9 mouse cellular contexts compared by ENCODE assay signal in genomic region chr12:111933032-111933704, GRCm38 (mm10). TPM values are rescaled to one million over a fixed set of nuclear protein-coding genes. Genes with fewer than 3 reads are reported as not detected.
DNase-seq lines count a peak whose midpoint lies in the region; ATAC-seq and TF ChIP-seq lines count a peak whose summit lies in the region.
"Had no signal": no experiment of that assay in that cellular context is flagged by ENCODE, and none has a peak within 500 bp of the region (broad histone marks: within the 10 kb centered on the region; RNA-seq: fewer than 3 reads in every experiment).

No protein-coding gene starts in this region.

- no peaks in the 10 kb centered on the region for H3K27me3 ChIP-seq in hindbrain, postnatal 0 days (ENCODE audit: insufficient read depth, low read length)
- H3K27me3 ChIP-seq in hindbrain, embryonic 11.5 days (ENCODE audit: control insufficient read depth, insufficient read depth, low read length): no peaks in the 10 kb centered on the region
- no peaks in the 10 kb centered on the region for H3K27me3 ChIP-seq in heart, embryonic 13.5 days (replicated peaks)
- no peaks in the 10 kb centered on the region for H3K27me3 ChIP-seq in limb, embryonic 12.5 days
- H3K27me3 ChIP-seq: embryonic facial prominence, embryonic 13.5 days had no signal

- 0 out of 2 replicates have a peak, but pooled peaks have one; percentile 2 for TF ChIP-seq CTCF in hindbrain, postnatal 0 days (IDR thresholded peaks at IDR 0.05; ENCODE audit: low read depth)

- 61% methylated on average over 11 of the region's 11 CpGs for WGBS in hindbrain, postnatal 0 days
- WGBS in hindbrain, embryonic 11.5 days: 66% methylated on average over 11 of the region's 11 CpGs
- WGBS in heart, embryonic 13.5 days: 53% methylated on average over 11 of the region's 11 CpGs
- WGBS in limb, embryonic 12.5 days: 48% methylated on average over 11 of the region's 11 CpGs

- H3K9me3 ChIP-seq in hindbrain, postnatal 0 days (ENCODE audit: low read length): no peaks in the 10 kb centered on the region
- no peaks in the 10 kb centered on the region for H3K9me3 ChIP-seq in hindbrain, embryonic 11.5 days (ENCODE audit: control insufficient read depth, low read length)
- H3K9me3 ChIP-seq in heart, embryonic 13.5 days: no peaks in the 10 kb centered on the region
- H3K9me3 ChIP-seq in limb, embryonic 12.5 days: no peaks in the 10 kb centered on the region
- H3K9me3 ChIP-seq: embryonic facial prominence, embryonic 13.5 days had no signal

- no peak for ATAC-seq in hindbrain, postnatal 0 days
- no peak for ATAC-seq in hindbrain, embryonic 11.5 days (ENCODE audit: low FRiP score)
- ATAC-seq in heart, embryonic 13.5 days (ENCODE audit: extremely low read depth, insufficient number of reproducible peaks, low FRiP score, low TSS enrichment): 0 out of 2 replicates have a peak, but pooled peaks have one; percentile 39
- ATAC-seq in limb, embryonic 12.5 days (ENCODE audit: insufficient number of reproducible peaks, insufficient read depth, low FRiP score, low TSS enrichment, low read depth): no peak
- ATAC-seq in megakaryocyte progenitor cell, adult 5-6 weeks (replicated peaks; ENCODE audit: poor library complexity): peak; percentile 87

- no peaks in the 10 kb centered on the region for H3K36me3 ChIP-seq in hindbrain, postnatal 0 days (ENCODE audit: insufficient read depth, low read length)
- H3K36me3 ChIP-seq in hindbrain, embryonic 11.5 days (ENCODE audit: control insufficient read depth, insufficient read depth, low read length): no peaks in the 10 kb centered on the region
- H3K36me3 ChIP-seq in heart, embryonic 13.5 days: no peaks in the 10 kb centered on the region
- no peaks in the 10 kb centered on the region for H3K36me3 ChIP-seq in limb, embryonic 12.5 days
- H3K36me3 ChIP-seq: embryonic facial prominence, embryonic 13.5 days had no signal

- H3K4me2 ChIP-seq in hindbrain, postnatal 0 days (ENCODE audit: low read depth, low read length): no peak overlapping the region
- H3K4me2 ChIP-seq in hindbrain, embryonic 11.5 days (replicated peaks; ENCODE audit: low read depth, low read length): no peak overlapping the region
- H3K4me2 ChIP-seq in heart, embryonic 13.5 days: no peak overlapping the region
- H3K4me2 ChIP-seq in limb, embryonic 12.5 days: no peak overlapping the region
- H3K4me2 ChIP-seq: embryonic facial prominence, embryonic 13.5 days had no signal

- H3K4me1 ChIP-seq in hindbrain, postnatal 0 days (ENCODE audit: insufficient read depth, low read length): peaks cover 2% of the 10 kb centered on the region; the same call in 1 of the 2 replicates
- H3K4me1 ChIP-seq in hindbrain, embryonic 11.5 days (replicated peaks; ENCODE audit: control insufficient read depth, insufficient read depth, low read length): 0 out of 2 replicates have a peak, but pooled peaks cover 4% of the 10 kb centered on the region
- peaks cover 50% of the 10 kb centered on the region for H3K4me1 ChIP-seq in heart, embryonic 13.5 days
- peaks cover 42% of the 10 kb centered on the region for H3K4me1 ChIP-seq in limb, embryonic 12.5 days (replicated peaks)

- H3K4me3 ChIP-seq in hindbrain, postnatal 0 days (ENCODE audit: low read length): no peak overlapping the region
- no peak overlapping the region for H3K4me3 ChIP-seq in hindbrain, embryonic 11.5 days (ENCODE audit: low read depth, low read length)
- no peak overlapping the region for H3K4me3 ChIP-seq in heart, embryonic 13.5 days
- no peak overlapping the region for H3K4me3 ChIP-seq in limb, embryonic 12.5 days (replicated peaks)
- H3K4me3 ChIP-seq: embryonic facial prominence, embryonic 13.5 days had no signal

- H3K9ac ChIP-seq in hindbrain, postnatal 0 days (replicated peaks; ENCODE audit: low read length): no peak overlapping the region
- H3K9ac ChIP-seq in hindbrain, embryonic 11.5 days (ENCODE audit: low read depth, low read length): no peak overlapping the region
- peak overlapping the region; percentile 16; the same call in 1 of the 2 replicates for H3K9ac ChIP-seq in heart, embryonic 13.5 days
- no peak overlapping the region for H3K9ac ChIP-seq in limb, embryonic 12.5 days (replicated peaks)
- H3K9ac ChIP-seq: embryonic facial prominence, embryonic 13.5 days had no signal

- DNase-seq in hindbrain, postnatal 0 days (ENCODE audit: low spot score): no peak
- no peak for DNase-seq in hindbrain, embryonic 11.5 days (ENCODE audit: low spot score)
- DNase-seq in layer of hippocampus, postnatal 14 days (ENCODE audit: low spot score in 2 of 2): no peak
- DNase-seq in frontal cortex, postnatal 25 days (ENCODE audit: low spot score in 2 of 2): no peak
- no peak for DNase-seq in frontal cortex, postnatal 14 days (ENCODE audit: low spot score in 2 of 2)

- no peak overlapping the region for H3K27ac ChIP-seq in hindbrain, postnatal 0 days
- no peak overlapping the region for H3K27ac ChIP-seq in hindbrain, embryonic 11.5 days (ENCODE audit: low read depth, low read length)
- H3K27ac ChIP-seq in heart, embryonic 13.5 days (replicated peaks): peak overlapping the region; percentile 43
- peak overlapping the region; percentile 18; the same call in 1 of the 2 replicates for H3K27ac ChIP-seq in limb, embryonic 12.5 days
- H3K27ac ChIP-seq: embryonic facial prominence, embryonic 13.5 days had no signal

RNA-seq across cellular contexts. Expression of gene Ppp1r13b, which starts 25.3 kb away (rescaled TPM):
- total RNA-seq in hindbrain, postnatal 0 days (2014; rRNA removed): 54.5 and 57.4 TPM in 2 replicates
- polyA plus RNA-seq in hindbrain, postnatal 0 days (2015; fragmentation: Nextera tagmentation; extraction: Ambion mirVana): 31.6 and 36.5 TPM in 2 replicates
- 8.3 and 9.5 TPM in 2 replicates for polyA plus RNA-seq in hindbrain, embryonic 11.5 days (2014; fragmentation: Nextera tagmentation; extraction: Ambion mirVana)
- 12.4 and 12.5 TPM in 2 replicates for polyA plus RNA-seq in heart, embryonic 13.5 days (2015; fragmentation: Nextera tagmentation; extraction: Ambion mirVana)
- 11.5 and 13.0 TPM in 2 replicates for polyA plus RNA-seq in limb, embryonic 12.5 days (2016; fragmentation: Nextera tagmentation; extraction: Ambion mirVana)
- total RNA-seq in megakaryocyte progenitor cell, adult 5-6 weeks (2015): 5.4 and 9.3 TPM in 2 replicates
- total RNA-seq in megakaryocyte progenitor cell, adult 5-6 weeks (2017): 3.7 and 7.5 TPM in 2 replicates
- 10 to 100 TPM; 79.3 to 83.0 TPM for total RNA-seq in layer of hippocampus, postnatal 14 days (2021)

RNA-seq across cellular contexts. Expression of gene Atp5mpl, which starts 33.6 kb away (rescaled TPM):
- total RNA-seq in hindbrain, postnatal 0 days (2014; rRNA removed): 225 and 251 TPM in 2 replicates
- 1,023 and 1,032 TPM in 2 replicates for polyA plus RNA-seq in hindbrain, postnatal 0 days (2015; fragmentation: Nextera tagmentation; extraction: Ambion mirVana)
- 582 and 583 TPM in 2 replicates for polyA plus RNA-seq in hindbrain, embryonic 11.5 days (2014; fragmentation: Nextera tagmentation; extraction: Ambion mirVana)
- polyA plus RNA-seq in heart, embryonic 13.5 days (2015; fragmentation: Nextera tagmentation; extraction: Ambion mirVana): 1,511 and 1,650 TPM in 2 replicates
- 648 and 683 TPM in 2 replicates for polyA plus RNA-seq in limb, embryonic 12.5 days (2016; fragmentation: Nextera tagmentation; extraction: Ambion mirVana)
- 491 and 507 TPM in 2 replicates for total RNA-seq in megakaryocyte progenitor cell, adult 5-6 weeks (2015)
- total RNA-seq in megakaryocyte progenitor cell, adult 5-6 weeks (2017): 601 and 839 TPM in 2 replicates
- total RNA-seq in layer of hippocampus, postnatal 14 days (2021): 100 to 1,000 TPM; 434 to 440 TPM

RNA-seq across cellular contexts. Expression of gene Tdrd9, which starts 38.2 kb away (rescaled TPM):
- total RNA-seq in hindbrain, postnatal 0 days (2014; rRNA removed): 0.07 and 0.68 TPM in 2 replicates
- 0.20 and 0.46 TPM in 2 replicates for polyA plus RNA-seq in hindbrain, postnatal 0 days (2015; fragmentation: Nextera tagmentation; extraction: Ambion mirVana)
- 0.37 and 0.81 TPM in 2 replicates for polyA plus RNA-seq in hindbrain, embryonic 11.5 days (2014; fragmentation: Nextera tagmentation; extraction: Ambion mirVana)
- polyA plus RNA-seq in heart, embryonic 13.5 days (2015; fragmentation: Nextera tagmentation; extraction: Ambion mirVana): 0.07 and 0.19 TPM in 2 replicates
- 0.97 and 1.4 TPM in 2 replicates for polyA plus RNA-seq in limb, embryonic 12.5 days (2016; fragmentation: Nextera tagmentation; extraction: Ambion mirVana)
- not detected in 2 replicates for total RNA-seq in megakaryocyte progenitor cell, adult 5-6 weeks (2015)
- not detected in 2 replicates for total RNA-seq in megakaryocyte progenitor cell, adult 5-6 weeks (2017)
- total RNA-seq in layer of hippocampus, postnatal 14 days (2021): under 1 TPM; 0.12 to 0.16 TPM

RNA-seq across cellular contexts. Expression of gene Rd3l, which starts 47.9 kb away (rescaled TPM):
- total RNA-seq in hindbrain, postnatal 0 days (2014; rRNA removed): 0.73 TPM in 1 of 2 replicates, not detected in the other
- 0.61 TPM in 1 of 2 replicates, not detected in the other for polyA plus RNA-seq in hindbrain, postnatal 0 days (2015; fragmentation: Nextera tagmentation; extraction: Ambion mirVana)
- polyA plus RNA-seq in hindbrain, embryonic 11.5 days (2014; fragmentation: Nextera tagmentation; extraction: Ambion mirVana): not detected in 2 replicates
- 0.59 and 0.95 TPM in 2 replicates for polyA plus RNA-seq in heart, embryonic 13.5 days (2015; fragmentation: Nextera tagmentation; extraction: Ambion mirVana)
- not detected in 2 replicates for polyA plus RNA-seq in limb, embryonic 12.5 days (2016; fragmentation: Nextera tagmentation; extraction: Ambion mirVana)
- total RNA-seq in megakaryocyte progenitor cell, adult 5-6 weeks (2015): not detected in 2 replicates
- not detected in 2 replicates for total RNA-seq in megakaryocyte progenitor cell, adult 5-6 weeks (2017)
- total RNA-seq in layer of hippocampus, postnatal 14 days (2021): under 1 TPM in 1 of 2 experiments, not detected in 1; 0.38 TPM
- polyA plus RNA-seq: embryonic facial prominence, embryonic 13.5 days had no signal

Comparison
In these comparisons a context has a peak if more than half of its experiments do, and no peak if none do; other contexts are left out.
1. ATAC-seq: peak in heart, embryonic 13.5 days (single experiment) and megakaryocyte progenitor cell, adult 5-6 weeks (single experiment); none in hindbrain, postnatal 0 days (single experiment), hindbrain, embryonic 11.5 days (single experiment) and limb, embryonic 12.5 days (single experiment).
2. H3K27ac ChIP-seq: peak in heart, embryonic 13.5 days (single experiment) and limb, embryonic 12.5 days (single experiment); none in hindbrain, postnatal 0 days (single experiment) and hindbrain, embryonic 11.5 days (single experiment).